Mouse (Mus musculus) adrenal gland, postnatal 0 days (tissue): ENCODE data around the gene Prkcsh. TPM values are rescaled to one million over a fixed set of nuclear protein-coding genes. Genes with fewer than 3 reads are reported as not detected.

Experiments
- polyA plus RNA-seq: library from polyadenylated mRNA; unstranded; fragments of >200 nt; fragmentation: Nextera tagmentation; extraction: Ambion mirVana; gene quantifications from 2 replicates; pipeline ENCODE4 v1.2.1, GENCODE M21; 2015

Prkcsh gene
- polyA plus RNA-seq = 58.7 and 85.9 TPM in 2 replicates

GRCm38 (mm10) chr9:22002194-22003162 lies at the start of gene Prkcsh, which contains the start of gene Ccdc151:
Prkcsh (plus strand) TSS chr9:22002806.
Ccdc151 (minus strand) TSS chr9:22002634.

GRCm38 (mm10) chr9:21955570-21956281 lies 46.9 kb upstream of the Prkcsh start, which contains the start of gene Swsap1:
Swsap1 (plus strand) TSS chr9:21955755.

GRCm38 (mm10) chr9:21963417-21963816 lies 39.2 kb upstream of the Prkcsh start, which contains the start of gene Epor:
Epor (minus strand) TSS chr9:21963506.

GRCm38 (mm10) chr9:21989230-21990110 lies 13.1 kb upstream of the Prkcsh start, which contains the start of gene Rgl3:
Rgl3 (minus strand) TSS chr9:21989446.

GRCm38 (mm10) chr9:22051958-22052254 lies 49.3 kb downstream of the Prkcsh start, which contains the start of gene Elavl3:
Elavl3 (minus strand) TSS chr9:22052023.

Other genes with a start within 250 kb of the Prkcsh start
- 32.7 and 36.5 TPM in 2 replicates for gene Spc24, start 242.5 kb upstream of the Prkcsh start, polyA plus RNA-seq
- 16.6 and 16.7 TPM in 2 replicates for gene Kank2, start 204.1 kb upstream of the Prkcsh start, polyA plus RNA-seq
- gene Angptl8, start 167.3 kb upstream of the Prkcsh start, polyA plus RNA-seq = 2.5 and 5.4 TPM in 2 replicates
- gene Dock6, start 150.2 kb upstream of the Prkcsh start, polyA plus RNA-seq = 13.4 and 19.5 TPM in 2 replicates
- 29.0 and 42.6 TPM in 2 replicates for gene Rab3d, start 84.6 kb upstream of the Prkcsh start, polyA plus RNA-seq
- 2.9 and 5.4 TPM in 2 replicates for gene Ccdc159, start 75.3 kb upstream of the Prkcsh start, polyA plus RNA-seq
- gene Tmem205, start 75.2 kb upstream of the Prkcsh start, polyA plus RNA-seq = 823 and 878 TPM in 2 replicates
- 23.0 and 26.2 TPM in 2 replicates for gene Plppr2, start 65.8 kb upstream of the Prkcsh start, polyA plus RNA-seq
- gene Swsap1, start 47.1 kb upstream of the Prkcsh start, polyA plus RNA-seq = 4.9 and 7.5 TPM in 2 replicates
- gene Epor, start 39.3 kb upstream of the Prkcsh start, polyA plus RNA-seq = 4.9 and 11.3 TPM in 2 replicates
- gene Rgl3, start 13.4 kb upstream of the Prkcsh start, polyA plus RNA-seq = 6.7 and 26.1 TPM in 2 replicates
- 0.99 and 2.6 TPM in 2 replicates for gene Ccdc151, start 172 bp upstream of the Prkcsh start, polyA plus RNA-seq
- gene Elavl3, start 49.2 kb downstream of the Prkcsh start, polyA plus RNA-seq = 4.7 and 14.8 TPM in 2 replicates
- not detected in 2 replicates for gene Gm49318, start 68.5 kb downstream of the Prkcsh start, polyA plus RNA-seq
- 7.8 and 9.7 TPM in 2 replicates for gene Zfp653, start 68.6 kb downstream of the Prkcsh start, polyA plus RNA-seq
- 15.2 and 28.5 TPM in 2 replicates for gene Ecsit, start 82.6 kb downstream of the Prkcsh start, polyA plus RNA-seq
- gene Cnn1, start 96.4 kb downstream of the Prkcsh start, polyA plus RNA-seq = 1.2 and 3.7 TPM in 2 replicates
- 147 and 191 TPM in 2 replicates for gene Elof1, start 114.4 kb downstream of the Prkcsh start, polyA plus RNA-seq
- 12.9 and 19.0 TPM in 2 replicates for gene Acp5, start 132.9 kb downstream of the Prkcsh start, polyA plus RNA-seq
- 193 and 239 TPM in 2 replicates for gene Pigyl, start 154.0 kb downstream of the Prkcsh start, polyA plus RNA-seq
- 0.25 and 0.36 TPM in 2 replicates for gene Zfp872, start 185.3 kb downstream of the Prkcsh start, polyA plus RNA-seq
- 11.5 and 19.0 TPM in 2 replicates for gene Zfp809, start 222.9 kb downstream of the Prkcsh start, polyA plus RNA-seq